Mouse (Mus musculus) liver, adult 2 months (tissue): ENCODE data around the gene Pgam2.

Experiments used
- CTCF ChIP-seq: fragments of 200-500 bp; IDR thresholded peaks from 2 replicates; pipeline ENCODE4 v1.5.1; 2011; ENCODE audit warnings: low read depth, low read length, control low read depth
- POLR2A ChIP-seq: fragments of 200-500 bp; IDR thresholded peaks from 2 replicates; pipeline ENCODE4 v1.6.1; 2011; ENCODE audit warnings: low read length, control low read depth; ENCODE audit not compliant: insufficient read depth; ENCODE audit errors: extremely low read depth

DNA sequence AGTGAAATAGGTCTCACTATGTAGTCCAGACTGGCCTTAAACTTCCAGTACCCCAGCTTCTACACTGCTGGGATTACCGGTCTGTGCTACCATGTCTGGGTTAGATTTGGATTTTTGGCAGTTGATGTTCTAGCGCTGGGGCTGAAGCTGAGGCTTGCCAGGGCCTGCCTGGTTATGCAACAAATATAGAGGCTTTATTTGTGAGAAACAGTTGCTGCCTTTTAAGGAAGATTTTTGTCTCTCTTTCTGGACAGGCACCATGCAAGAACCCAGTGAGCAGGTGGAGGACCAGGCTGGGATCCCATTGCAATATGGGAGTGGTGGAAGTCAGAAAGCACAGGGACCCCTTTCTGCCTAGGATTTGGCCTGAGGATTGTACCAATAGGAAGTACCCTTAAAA, 38.2 kb upstream of the Pgam2 start:
- TF ChIP-seq CTCF (no peak), POLR2A (no peak)
